In genomic region chr15:79893824-79894123, GRCm38 (mm10) we compare ENCODE assay signal across 12 mouse cellular contexts. TPM values are rescaled to one million over a fixed set of nuclear protein-coding genes. Genes with fewer than 3 reads are reported as not detected.
DNase-seq lines count a peak whose midpoint lies in the region; ATAC-seq and TF ChIP-seq lines count a peak whose summit lies in the region.
"Had no signal": no experiment of that assay in that cellular context is flagged by ENCODE, and none has a peak within 500 bp of the region (broad histone marks: within the 10 kb centered on the region; RNA-seq: fewer than 3 reads in every experiment).

No protein-coding gene starts in this region.

- intact Hi-C loops in left cerebral cortex, postnatal 36 days (cut with DNase I) = no loop called here

- H3K36me3 ChIP-seq in kidney, postnatal 0 days (ENCODE audit: insufficient read depth, low read length) = no peaks in the 10 kb centered on the region
- peaks cover 24% of the 10 kb centered on the region for H3K36me3 ChIP-seq in macrophage (ENCODE audit: inconsistent target)
- H3K36me3 ChIP-seq: midbrain, embryonic 10.5 days; neural tube, embryonic 13.5 days had no signal

- ATAC-seq in kidney, postnatal 0 days (replicated peaks; ENCODE audit: low FRiP score, low read depth) = no peak
- ATAC-seq: Patski had no signal

- WGBS in kidney, postnatal 0 days = 59% methylated on average over 3 of the region's 3 CpGs
- 62% methylated on average over 3 of the region's 3 CpGs for WGBS in macrophage (ENCODE audit: missing documents)

- DNase-seq in embryo, embryonic 10 days (ENCODE audit: low spot score) = peak; percentile 21
- no peak for DNase-seq in embryo, embryonic 9.5 days (ENCODE audit: extremely low spot score)
- no peak for DNase-seq in kidney, postnatal 0 days (ENCODE audit: low spot score)
- no peak for DNase-seq in kidney, adult 11 months
- DNase-seq in c-Kit-positive CD71-positive TER-119-positive erythroid progenitor cells, embryonic 14.5 days (ENCODE audit: low spot score) = peak; percentile 37
- no peak for DNase-seq in left cerebral cortex, postnatal 36 days (ENCODE audit: low spot score in 2 of 2)
- DNase-seq in gastrocnemius, postnatal 4 days (ENCODE audit: low spot score in 2 of 2) = no peak

- H3K9me3 ChIP-seq in kidney, postnatal 0 days (replicated peaks; ENCODE audit: low read length) = no peaks in the 10 kb centered on the region
- H3K9me3 ChIP-seq: midbrain, embryonic 10.5 days; neural tube, embryonic 13.5 days had no signal

- H3K27ac ChIP-seq in kidney, postnatal 0 days = no peak overlapping the region
- H3K27ac ChIP-seq in macrophage = peak overlapping the region; percentile 86
- H3K27ac ChIP-seq: midbrain, embryonic 10.5 days; neural tube, embryonic 13.5 days had no signal

- peaks cover 5% of the 10 kb centered on the region; the same call in 1 of the 2 replicates for H3K4me1 ChIP-seq in kidney, postnatal 0 days (replicated peaks; ENCODE audit: insufficient read depth, low read length)

- no peak for TF ChIP-seq CTCF in kidney, postnatal 0 days (IDR thresholded peaks at IDR 0.05; ENCODE audit: low read depth)

- H3K9ac ChIP-seq in kidney, postnatal 0 days (ENCODE audit: low read depth, low read length) = no peak overlapping the region
- H3K9ac ChIP-seq: neural tube, embryonic 13.5 days had no signal

- H3K79me2 ChIP-seq in macrophage (ENCODE audit: inconsistent target) = peaks cover 60% of the 10 kb centered on the region

- peak overlapping the region; percentile 4; the same call in 1 of the 2 replicates for H3K4me3 ChIP-seq in kidney, postnatal 0 days (replicated peaks; ENCODE audit: low read depth, low read length)
- peak overlapping the region; percentile 96 for H3K4me3 ChIP-seq in macrophage (ENCODE audit: inconsistent target)
- H3K4me3 ChIP-seq: midbrain, embryonic 10.5 days; neural tube, embryonic 13.5 days had no signal

- H3K27me3 ChIP-seq in kidney, postnatal 0 days (ENCODE audit: insufficient read depth, low read length) = no peaks in the 10 kb centered on the region

- peak overlapping the region; percentile 69 for H3K4me2 ChIP-seq in kidney, postnatal 0 days (ENCODE audit: low read length)
- H3K4me2 ChIP-seq: neural tube, embryonic 13.5 days had no signal

RNA-seq across cellular contexts. Expression of gene Apobec3, which starts 2.3 kb away (rescaled TPM):
- 26.1 and 26.4 TPM in 2 replicates for polyA plus RNA-seq in kidney, postnatal 0 days (2015; fragmentation: Nextera tagmentation; extraction: Ambion mirVana)
- total RNA-seq in macrophage (2018; cell fraction: chromatin; rRNA removed) = 100 to 1,000 TPM in 24 of 26 experiments, 10 to 100 TPM in 2; 96.9 to 911 (median 311) TPM
- 100 to 1,000 TPM in 13 of 26 experiments, 10 to 100 TPM in 13; 28.8 to 219 (median 97.8) TPM for total RNA-seq in macrophage (2018; cell fraction: cytosol; rRNA removed)
- total RNA-seq in macrophage (2018; cell fraction: nucleus; rRNA removed) = 100 to 1,000 TPM in 25 of 26 experiments, 10 to 100 TPM in 1; 82.7 to 710 (median 344) TPM
- 22.8 to 91.0 TPM (median 42.5 TPM) in 3 replicates for polyA plus RNA-seq in macrophage (2018)
- total RNA-seq in left cerebral cortex, postnatal 36 days (2021) = 1 to 10 TPM; 4.9 to 5.1 TPM
- 10 to 100 TPM; 10.2 to 13.4 TPM for total RNA-seq in gastrocnemius, postnatal 4 days (2021)

RNA-seq across cellular contexts. Expression of gene Cbx6, which starts 59.3 kb away (rescaled TPM):
- polyA plus RNA-seq in kidney, postnatal 0 days (2015; fragmentation: Nextera tagmentation; extraction: Ambion mirVana) = 39.0 and 46.6 TPM in 2 replicates
- total RNA-seq in macrophage (2018; cell fraction: chromatin; rRNA removed) = 10 to 100 TPM in 7 of 26 experiments, 1 to 10 TPM in 13, under 1 TPM in 6; 0.48 to 19.1 (median 5.0) TPM
- total RNA-seq in macrophage (2018; cell fraction: cytosol; rRNA removed) = 1 to 10 TPM; 2.6 to 9.3 (median 6.0) TPM
- total RNA-seq in macrophage (2018; cell fraction: nucleus; rRNA removed) = 10 to 100 TPM in 6 of 26 experiments, 1 to 10 TPM in 20; 1.6 to 20.8 (median 4.8) TPM
- polyA plus RNA-seq in macrophage (2018) = 5.7 to 7.7 TPM (median 6.8 TPM) in 3 replicates
- total RNA-seq in left cerebral cortex, postnatal 36 days (2021) = 100 to 1,000 TPM; 412 to 417 TPM
- total RNA-seq in gastrocnemius, postnatal 4 days (2021) = 10 to 100 TPM; 58.9 to 59.7 TPM

RNA-seq across cellular contexts. Expression of gene Npcd, which starts 59.7 kb away (rescaled TPM):
- 0.28 TPM in 1 of 2 replicates, not detected in the other for polyA plus RNA-seq in kidney, postnatal 0 days (2015; fragmentation: Nextera tagmentation; extraction: Ambion mirVana)
- under 1 TPM in 1 of 26 experiments, not detected in 25; 0.75 TPM for total RNA-seq in macrophage (2018; cell fraction: chromatin; rRNA removed)
- total RNA-seq in macrophage (2018; cell fraction: cytosol; rRNA removed) = under 1 TPM in 2 of 26 experiments, not detected in 24; 0.10 to 0.19 TPM
- under 1 TPM in 1 of 26 experiments, not detected in 25; 0.78 TPM for total RNA-seq in macrophage (2018; cell fraction: nucleus; rRNA removed)
- polyA plus RNA-seq in macrophage (2018) = not detected in 3 replicates
- total RNA-seq in left cerebral cortex, postnatal 36 days (2021) = 10 to 100 TPM; 17.3 to 19.1 TPM
- 1 to 10 TPM; 1.3 to 1.5 TPM for total RNA-seq in gastrocnemius, postnatal 4 days (2021)
- polyA plus RNA-seq: embryonic facial prominence, embryonic 14.5 days; midbrain, embryonic 10.5 days; neural tube, embryonic 13.5 days had no signal

Comparison
In these comparisons a context has a peak if more than half of its experiments do, and no peak if none do; other contexts are left out.
1. DNase-seq: peak in embryo, embryonic 10 days (single experiment) and c-Kit-positive CD71-positive TER-119-positive erythroid progenitor cells, embryonic 14.5 days (single experiment); none in embryo, embryonic 9.5 days (single experiment), kidney, postnatal 0 days (single experiment), kidney, adult 11 months (single experiment), left cerebral cortex, postnatal 36 days (0 of 2) and gastrocnemius, postnatal 4 days (0 of 2).
2. RNA of gene Cbx6, which starts 59.3 kb away (total RNA-seq): 412 to 417 TPM in left cerebral cortex, postnatal 36 days; 58.9 to 59.7 TPM in gastrocnemius, postnatal 4 days; every median in the first group is over 4 times any median in the second.
3. RNA of gene Npcd, which starts 59.7 kb away (total RNA-seq): 17.3 to 19.1 TPM in left cerebral cortex, postnatal 36 days; 1.3 to 1.5 TPM in gastrocnemius, postnatal 4 days; every median in the first group is over 4 times any median in the second.